Mouse (Mus musculus): ENCODE results near the gene Cpeb1. TPM values are rescaled to one million over a fixed set of nuclear protein-coding genes. Genes with fewer than 3 reads are reported as not detected.

The Cpeb1 gene
- total RNA-seq, 2 experiments from 2014 or later, result 77.3 to 84.1 TPM

DNA sequence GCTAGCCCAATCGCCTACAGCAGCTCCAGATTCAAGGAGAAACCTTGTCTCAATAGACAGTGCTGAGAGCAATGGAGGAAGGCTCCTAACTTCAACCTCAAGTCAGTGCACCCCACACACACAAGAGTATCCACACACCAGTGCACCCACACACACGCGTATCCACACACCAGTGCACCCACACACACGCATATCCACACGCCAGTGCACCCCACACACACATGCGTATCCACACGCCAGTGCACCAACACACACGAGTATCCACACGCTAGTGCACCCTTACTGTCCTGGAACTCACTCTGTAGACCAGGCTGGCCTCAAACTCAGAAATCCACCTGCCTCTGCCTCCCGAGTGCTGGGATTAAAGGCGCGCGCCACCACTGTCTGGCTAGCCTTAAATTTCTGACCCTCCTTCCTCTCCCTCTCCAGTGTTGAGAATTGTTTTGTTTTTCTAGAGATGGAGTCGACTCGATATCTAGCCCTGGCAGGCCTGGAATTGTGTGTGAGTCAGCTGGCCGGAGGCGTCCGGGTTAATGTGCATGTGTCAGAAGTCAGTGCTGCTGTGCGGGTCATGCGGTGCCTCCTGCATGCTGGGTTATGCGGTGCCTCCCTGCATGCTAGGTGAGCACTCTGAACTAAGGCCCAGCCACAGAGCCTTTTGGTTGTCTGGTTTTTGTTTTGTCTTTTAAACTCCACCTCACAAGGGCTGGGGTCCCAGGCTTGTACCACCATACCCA, 117.3 kb downstream of the Cpeb1 start:
- DNase-seq (ENCODE audit: low spot score in 2 of 2), result no peak
- intact Hi-C loops (cut with DNase I), result no loop called here

DNA sequence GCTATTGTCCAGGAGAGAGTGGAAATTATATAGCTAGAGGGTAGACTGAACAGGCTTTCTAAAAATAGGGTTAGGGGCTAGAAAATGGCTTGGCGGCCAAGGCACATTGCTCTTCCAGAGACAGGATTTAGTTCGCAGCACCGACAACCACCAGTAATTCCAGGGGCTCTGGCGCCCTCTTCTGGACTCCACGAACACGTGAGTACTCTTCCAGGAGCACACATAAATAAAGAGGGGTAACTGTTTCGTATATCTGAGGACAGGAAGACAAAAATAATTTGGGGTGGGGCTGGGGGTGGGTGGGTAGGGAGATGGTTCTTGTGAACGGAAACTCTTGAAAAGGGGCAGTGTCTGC, 118.9 kb downstream of the Cpeb1 start:
- intact Hi-C loops (cut with DNase I), result no loop called here
- no peak for DNase-seq (ENCODE audit: low spot score in 2 of 2)

DNA sequence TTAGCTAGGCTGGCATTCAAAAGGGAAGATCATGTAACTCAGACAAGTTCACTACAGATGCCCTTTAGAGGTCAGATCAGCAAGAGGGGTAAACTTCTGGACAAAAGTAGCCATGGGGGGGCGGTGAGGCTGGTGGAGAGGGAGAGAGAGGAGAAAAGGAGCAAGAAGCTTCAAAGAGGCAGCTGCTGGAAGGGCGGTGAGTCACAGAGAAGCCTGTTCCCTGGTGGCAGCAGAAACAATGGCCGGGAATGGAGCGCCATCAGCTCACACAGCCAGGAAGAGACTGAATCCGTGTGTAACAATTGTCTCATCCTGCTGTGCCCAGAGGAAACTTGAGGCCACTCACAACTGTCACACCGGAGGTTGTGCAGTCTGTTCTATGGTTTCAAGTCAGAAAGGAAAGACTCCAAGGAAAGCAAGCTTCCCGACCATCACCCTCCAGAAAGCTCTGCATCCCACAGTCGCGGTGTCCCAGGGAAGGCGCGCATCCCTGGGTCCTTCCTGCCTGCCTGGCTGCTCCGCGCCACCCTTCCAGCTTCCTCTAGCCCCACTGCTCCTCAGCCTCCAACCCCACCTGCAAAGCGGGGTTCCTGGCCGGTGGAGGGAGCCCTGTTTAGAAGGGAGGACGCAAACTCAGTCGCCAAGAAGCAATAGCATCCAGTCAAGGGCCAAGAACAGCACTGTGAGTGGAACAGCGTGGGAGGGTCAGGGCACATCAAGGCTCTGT, 119.4 kb downstream of the Cpeb1 start:
- DNase-seq (ENCODE audit: low spot score in 2 of 2), result no peak
- intact Hi-C loops (cut with DNase I), result no loop called here

DNA sequence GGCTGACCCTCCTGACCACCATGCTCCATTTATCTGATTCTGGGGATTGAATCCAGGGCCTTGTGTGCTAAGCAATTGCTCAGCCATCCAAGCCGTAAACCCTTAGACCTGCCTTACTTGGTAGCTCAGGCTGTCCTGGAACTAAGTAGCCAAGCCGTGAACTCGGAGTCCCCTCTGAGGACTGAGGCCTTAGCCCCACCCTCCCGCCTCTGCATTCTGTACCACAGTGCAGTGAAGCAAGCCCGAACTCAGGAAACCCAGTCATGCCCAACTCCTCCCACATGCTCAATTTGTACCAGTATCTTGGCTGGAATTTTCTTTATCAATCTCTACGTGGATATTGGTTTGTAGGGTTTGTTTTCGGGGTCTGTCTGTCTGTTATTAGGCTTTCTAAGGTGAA, 123.4 kb downstream of the Cpeb1 start:
- intact Hi-C loops (cut with DNase I), result no loop called here
- DNase-seq (ENCODE audit: low spot score in 2 of 2), result no peak

DNA sequence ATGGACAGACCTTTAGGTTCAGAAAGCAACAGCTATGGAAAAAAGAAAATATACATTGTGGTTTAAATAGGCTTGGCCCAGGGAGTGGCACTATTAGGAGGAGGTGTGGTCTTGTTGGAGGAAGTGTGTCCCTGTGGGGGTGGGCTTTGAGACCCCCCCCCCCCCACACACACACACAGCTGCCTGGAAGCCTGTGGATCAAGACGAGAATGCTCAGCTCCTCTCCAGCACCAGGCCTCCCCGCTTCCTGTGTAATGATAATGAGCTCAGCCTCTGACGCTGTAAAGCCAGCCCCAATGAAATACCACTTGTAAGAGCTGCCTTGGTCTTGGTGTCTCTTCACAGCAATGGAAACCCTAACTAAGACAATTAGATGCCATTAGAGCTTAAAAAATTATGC, 124.5 kb downstream of the Cpeb1 start:
- intact Hi-C loops (cut with DNase I), result no loop called here
- DNase-seq (ENCODE audit: low spot score in 2 of 2), result no peak

DNA sequence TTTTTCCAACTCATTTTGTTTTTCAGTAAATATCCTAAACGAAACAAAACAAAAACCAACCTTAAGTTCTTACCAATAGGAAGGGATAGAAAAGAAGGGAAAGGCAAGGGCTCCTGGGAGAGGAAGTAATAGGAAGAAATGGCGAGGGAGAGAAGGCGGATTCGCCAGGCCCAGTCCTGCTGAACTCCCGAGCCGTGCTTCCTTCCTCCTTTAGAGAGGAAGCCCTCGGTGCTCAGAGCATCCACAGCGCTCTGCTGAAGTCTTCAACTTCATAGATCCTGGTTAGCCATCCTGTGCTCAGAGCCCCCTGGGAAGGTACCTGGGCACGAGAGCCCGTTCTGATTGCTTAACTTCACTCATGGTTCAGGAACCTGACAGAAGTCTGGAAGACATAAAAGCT, 127.6 kb downstream of the Cpeb1 start:
- no peak for DNase-seq (ENCODE audit: low spot score in 2 of 2)
- intact Hi-C loops (cut with DNase I), result no loop called here

DNA sequence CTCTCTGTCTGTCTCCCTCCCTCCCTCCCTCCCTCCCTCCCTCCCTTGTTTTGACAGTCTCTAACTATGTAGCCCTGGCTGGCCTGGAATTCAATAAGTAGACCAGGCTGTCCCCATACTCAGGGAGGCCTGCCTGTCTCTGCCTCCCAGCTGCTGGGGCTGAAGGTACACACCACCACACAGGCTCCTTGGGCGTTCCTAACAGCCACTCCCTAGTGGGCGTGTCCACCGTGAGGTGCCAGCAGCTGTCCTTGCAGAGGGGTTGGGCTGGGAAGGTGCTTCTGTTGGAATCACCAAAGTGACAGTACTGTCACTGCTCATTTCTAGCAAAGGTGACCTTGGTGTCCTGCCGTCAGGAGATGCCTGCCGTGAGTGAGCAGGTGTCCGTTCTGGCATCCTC, 128.4 kb downstream of the Cpeb1 start:
- DNase-seq (ENCODE audit: low spot score in 2 of 2), result no peak
- intact Hi-C loops (cut with DNase I), result no loop called here

DNA sequence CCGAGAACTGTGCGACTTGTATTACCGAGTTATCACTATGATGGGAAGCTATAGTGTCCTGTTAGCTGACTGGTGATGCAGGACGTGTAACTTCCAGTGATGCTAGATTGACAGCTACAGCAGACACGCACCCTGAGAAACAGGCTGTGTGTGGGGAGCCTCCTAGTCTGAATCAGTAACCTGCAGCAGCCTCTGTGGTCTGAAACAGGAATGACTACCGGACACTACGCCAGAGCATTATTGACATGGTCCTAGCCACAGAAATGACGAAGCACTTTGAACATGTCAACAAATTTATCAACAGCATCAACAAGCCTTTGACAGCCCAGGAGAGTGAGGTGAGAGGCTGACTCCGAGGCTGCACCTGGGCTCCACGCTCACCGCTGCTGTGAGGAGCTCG, 129.2 kb downstream of the Cpeb1 start:
- DNase-seq (ENCODE audit: low spot score in 2 of 2), result no peak
- intact Hi-C loops (cut with DNase I), result no loop called here

DNA sequence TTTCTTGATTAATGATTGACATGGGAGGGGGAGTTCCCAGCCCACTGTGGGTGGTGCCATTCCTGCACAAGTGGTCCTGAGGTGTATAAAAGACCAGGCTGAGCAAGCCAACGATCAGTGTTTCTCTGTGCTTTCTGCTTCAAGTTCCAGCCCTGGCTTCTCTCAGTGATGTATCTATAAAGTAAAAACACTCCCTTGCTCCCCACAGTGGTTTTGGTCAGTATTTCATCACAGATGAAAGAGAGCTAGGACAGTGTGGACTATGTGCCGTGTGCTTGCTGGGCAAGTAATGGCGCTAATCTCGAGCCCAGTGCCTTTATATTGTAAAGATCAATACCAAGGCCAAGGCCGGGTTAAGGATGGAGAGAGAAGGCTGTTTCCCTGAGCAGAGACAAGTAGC, 133.5 kb downstream of the Cpeb1 start:
- intact Hi-C loops (cut with DNase I), result loop anchor here (5.0 kb wide), 1 partner anchor 154 kb away; no protein-coding TSS in a partner anchor
- no peak for DNase-seq (ENCODE audit: low spot score in 2 of 2)

DNA sequence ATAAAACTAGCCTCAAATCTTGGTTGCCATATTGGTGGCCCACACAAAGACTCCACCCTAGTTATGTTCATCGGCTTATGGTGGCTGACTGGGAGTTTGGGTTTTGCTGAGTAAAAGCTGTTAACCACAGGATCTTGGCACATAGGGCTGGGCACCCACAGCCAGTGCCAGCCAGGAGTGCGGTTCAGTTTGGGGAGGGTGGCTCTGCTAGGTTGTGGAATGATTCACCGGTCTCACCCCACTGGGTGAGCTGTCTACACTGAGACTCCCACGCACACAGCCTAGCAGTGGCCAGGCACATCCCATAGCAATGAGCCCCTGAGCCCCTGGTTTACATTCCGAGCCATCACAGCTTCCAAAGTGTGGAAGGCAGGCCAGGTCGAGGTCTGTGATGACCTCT, 135.5 kb downstream of the Cpeb1 start:
- no peak for DNase-seq (ENCODE audit: low spot score in 2 of 2)
- intact Hi-C loops (cut with DNase I), result loop anchor here (5.0 kb wide), 1 partner anchor 152 kb away; no protein-coding TSS in a partner anchor

DNA sequence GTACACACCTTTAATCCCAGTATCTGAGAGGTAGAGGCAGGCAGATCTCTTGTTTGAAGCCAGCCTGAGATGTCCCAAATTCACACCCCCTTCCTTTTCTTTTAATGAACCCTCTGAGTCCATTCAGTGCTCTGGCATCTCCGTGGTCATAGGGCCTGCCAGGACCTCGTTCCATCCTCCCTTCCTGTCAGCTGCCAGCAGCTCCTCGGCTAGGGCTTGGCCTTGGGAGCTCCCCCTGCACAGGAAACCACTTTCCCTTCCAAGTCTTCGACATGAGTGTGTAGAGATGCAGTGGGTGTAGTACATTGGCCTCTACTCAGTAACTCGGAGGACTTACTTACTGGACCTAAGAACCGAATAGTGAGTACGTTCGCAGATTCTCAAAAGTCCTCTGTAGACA, 139.7 kb downstream of the Cpeb1 start:
- intact Hi-C loops (cut with DNase I), result no loop called here
- no peak for DNase-seq (ENCODE audit: low spot score in 2 of 2)

DNA sequence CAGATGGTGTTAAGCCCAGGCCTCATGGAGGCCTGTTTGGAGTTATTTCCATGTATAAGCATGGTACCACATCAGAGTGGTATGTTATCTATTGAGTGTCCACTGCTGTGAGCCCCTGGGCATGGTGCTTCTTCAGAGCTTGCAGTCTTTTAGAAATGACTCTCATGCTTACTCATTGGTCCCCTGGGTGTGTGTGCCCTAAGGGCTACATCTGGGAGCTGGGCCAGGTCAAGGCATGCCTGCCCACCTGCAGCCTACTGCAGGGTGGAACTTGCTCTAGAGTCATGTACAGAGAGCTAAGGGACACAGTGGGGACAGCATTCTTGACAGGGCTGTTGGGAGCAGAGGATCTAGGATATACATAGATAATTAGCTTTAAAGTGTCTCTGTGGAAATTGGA, 143.7 kb downstream of the Cpeb1 start:
- DNase-seq (ENCODE audit: low spot score in 2 of 2), result no peak
- intact Hi-C loops (cut with DNase I), result no loop called here

DNA sequence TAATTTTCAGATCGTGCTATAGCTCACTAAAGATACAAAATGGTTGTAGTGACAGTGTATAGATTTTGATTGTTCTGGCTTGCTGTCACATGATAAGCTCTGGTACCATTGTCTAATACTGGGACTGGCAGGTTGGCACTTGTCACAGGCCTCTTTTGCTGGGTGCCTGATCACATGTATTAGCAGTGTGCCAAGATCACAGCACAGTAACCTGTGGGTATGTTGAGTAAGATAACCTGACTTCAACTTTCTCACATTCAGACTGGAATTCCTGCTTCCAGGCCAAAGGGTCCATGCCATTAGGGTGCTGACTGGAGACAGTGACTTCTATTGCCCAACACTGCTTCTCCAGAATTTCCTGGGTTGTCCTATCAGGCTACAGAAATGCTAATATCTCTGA, 144.1 kb downstream of the Cpeb1 start:
- intact Hi-C loops (cut with DNase I), result no loop called here
- no peak for DNase-seq (ENCODE audit: low spot score in 2 of 2)

DNA sequence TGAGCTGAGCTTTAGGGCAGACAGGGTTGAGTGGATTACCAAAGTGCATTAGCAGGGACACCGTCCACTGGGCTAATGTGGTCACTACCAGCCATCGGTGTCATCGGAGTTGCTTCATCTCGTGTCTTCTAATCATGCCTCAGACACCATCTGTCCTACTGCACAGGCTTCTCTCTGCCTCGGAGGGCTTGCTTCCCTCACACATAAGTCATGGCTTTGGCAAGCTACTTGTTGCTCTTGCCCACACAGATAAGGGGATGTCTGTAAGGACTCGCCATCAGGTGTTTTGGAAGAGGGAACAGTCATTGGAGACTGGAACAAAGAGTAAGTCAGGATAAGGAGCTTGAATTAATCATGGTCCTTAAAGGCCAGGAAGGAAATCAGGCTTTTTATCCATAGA, 146.0 kb downstream of the Cpeb1 start:
- no peak for DNase-seq (ENCODE audit: low spot score in 2 of 2)
- intact Hi-C loops (cut with DNase I), result no loop called here

DNA sequence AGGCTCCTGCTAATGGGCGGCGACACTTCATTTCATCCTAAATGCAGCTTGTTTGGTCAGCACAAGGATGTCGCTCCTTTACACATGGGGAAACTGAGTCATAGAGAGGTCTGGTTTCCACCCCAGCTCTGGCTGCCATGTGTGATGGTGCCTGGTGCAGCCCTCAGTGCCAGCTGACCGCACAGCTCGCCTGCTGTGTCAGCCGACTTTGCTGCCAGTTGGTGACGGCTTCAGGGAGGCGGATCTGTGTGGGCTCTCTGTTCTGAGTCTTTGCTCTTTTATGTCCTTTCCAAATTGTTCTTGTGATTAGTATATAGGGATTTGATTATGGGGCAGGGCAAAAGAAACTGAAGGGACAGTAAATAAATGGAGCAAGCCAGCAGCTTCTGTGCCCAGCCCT, 147.5 kb downstream of the Cpeb1 start:
- intact Hi-C loops (cut with DNase I), result no loop called here
- DNase-seq (ENCODE audit: low spot score in 2 of 2), result no peak

DNA sequence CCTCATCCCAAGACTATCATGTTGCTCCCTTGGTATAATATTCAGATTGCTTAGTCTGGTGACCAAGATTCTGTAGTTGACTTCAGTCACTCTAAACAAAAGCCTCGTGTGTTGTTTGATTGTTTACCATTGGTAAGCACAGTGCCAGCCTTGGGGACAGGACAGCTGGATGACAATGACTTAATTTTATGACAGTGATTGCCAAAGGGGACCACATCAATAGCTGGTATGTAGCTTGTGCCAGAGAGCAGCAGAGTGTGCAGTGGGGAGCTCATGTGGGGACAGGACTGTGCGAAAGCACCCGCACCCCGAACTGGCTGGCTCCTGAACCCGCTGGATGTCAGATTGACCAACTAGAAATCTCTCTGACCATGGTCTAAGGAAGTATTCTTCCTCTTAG, 150.6 kb downstream of the Cpeb1 start:
- no peak for DNase-seq (ENCODE audit: low spot score in 2 of 2)
- intact Hi-C loops (cut with DNase I), result no loop called here

DNA sequence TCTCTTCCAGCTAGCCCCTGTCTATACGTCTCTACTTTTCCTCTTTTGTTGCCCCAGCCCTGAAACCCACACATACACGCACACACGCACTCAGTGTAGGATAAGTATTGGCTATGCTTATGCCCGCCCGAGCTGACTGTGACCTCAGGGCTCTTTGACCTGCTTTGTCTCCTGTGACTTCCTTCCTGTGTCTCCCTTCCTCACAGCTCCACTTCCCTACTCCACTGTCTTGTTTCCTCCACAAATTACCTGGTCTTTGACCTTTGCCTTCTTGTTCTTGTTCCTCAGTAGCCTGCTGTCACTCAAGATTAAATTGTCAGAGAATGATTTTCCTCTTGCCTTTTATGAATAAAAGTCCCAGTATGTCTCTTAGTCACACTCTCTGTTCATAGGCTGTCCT, 151.2 kb downstream of the Cpeb1 start:
- intact Hi-C loops (cut with DNase I), result no loop called here
- no peak for DNase-seq (ENCODE audit: low spot score in 2 of 2)

DNA sequence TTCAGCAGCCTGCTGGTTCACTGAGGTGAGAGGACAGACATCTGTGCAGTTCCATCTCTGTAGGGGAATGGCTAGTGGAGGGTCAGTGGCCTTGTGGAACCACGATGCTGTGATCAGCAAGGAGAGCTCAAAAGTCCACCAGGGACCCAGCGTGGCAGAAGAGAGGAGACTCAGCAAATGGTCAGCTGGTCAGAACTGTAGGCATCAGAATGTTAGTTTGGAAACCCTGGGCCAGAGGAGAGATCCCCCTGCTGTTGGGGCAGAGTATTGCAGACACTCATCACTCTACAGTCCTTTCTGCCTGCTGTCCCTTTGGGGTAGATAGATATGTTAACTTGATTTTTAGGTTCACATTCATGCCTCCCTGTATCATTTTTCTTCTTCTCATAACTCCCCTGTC, 151.6 kb downstream of the Cpeb1 start:
- intact Hi-C loops (cut with DNase I), result no loop called here
- no peak for DNase-seq (ENCODE audit: low spot score in 2 of 2)

DNA sequence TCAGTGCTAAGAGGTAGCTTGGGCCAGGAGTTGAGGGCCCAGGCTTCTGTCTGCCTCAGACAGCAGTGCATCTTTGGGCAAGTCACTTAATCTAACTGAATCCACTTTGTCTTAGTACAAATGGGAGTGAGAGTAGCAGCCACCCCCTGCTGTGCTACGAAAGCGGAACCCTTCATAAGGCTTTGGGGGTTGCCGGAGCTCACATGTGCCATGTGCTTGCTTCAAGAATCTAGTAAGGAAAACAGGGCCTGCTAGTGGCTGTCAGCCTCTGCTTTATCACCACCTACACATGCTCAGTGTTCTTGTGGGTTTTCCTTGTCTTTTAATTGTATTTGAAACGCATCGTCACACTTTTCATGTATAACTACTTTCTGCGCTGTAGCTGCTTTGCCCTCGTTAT, 153.9 kb downstream of the Cpeb1 start:
- intact Hi-C loops (cut with DNase I), result no loop called here
- DNase-seq (ENCODE audit: low spot score in 2 of 2), result no peak

DNA sequence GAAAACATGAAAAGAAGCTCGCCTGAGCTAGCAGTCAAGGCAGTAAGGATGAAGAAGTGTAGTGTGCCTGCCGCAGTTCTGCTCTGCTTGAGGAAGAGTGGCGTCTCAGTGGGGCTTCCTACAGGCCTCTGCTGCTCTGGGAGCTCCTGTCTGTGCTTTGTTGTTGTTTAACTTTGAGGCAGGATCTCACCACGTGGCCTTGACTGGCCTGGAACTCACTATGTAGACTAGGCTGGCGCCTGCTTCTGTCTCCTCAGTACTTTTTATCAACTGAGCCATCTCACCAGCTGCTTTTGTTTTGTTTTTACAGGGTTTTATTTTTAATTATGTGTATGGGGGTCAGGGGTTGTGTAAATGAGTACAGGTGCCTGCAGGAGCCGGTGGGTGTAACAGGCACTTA, 157.1 kb downstream of the Cpeb1 start:
- DNase-seq (ENCODE audit: low spot score in 2 of 2), result no peak
- intact Hi-C loops (cut with DNase I), result no loop called here

Data from left cerebral cortex, postnatal 36 days (tissue).